Mouse (Mus musculus) MEL (cell line): ENCODE measurements around the gene Gstm2. TPM values are rescaled to one million over a fixed set of nuclear protein-coding genes. Genes with fewer than 3 reads are reported as not detected.
"Not testable (repeated sequence)": the region's sequence is repeated elsewhere in the genome, so short reads cannot be mapped to it uniquely, and the experiment has no call there.

ENCODE experiments used
- DNase-seq: peaks from one replicate; pipeline ENCODE4 v3.0.0; 2011; ENCODE audit warnings: low read depth, low spot score
- H3K27ac ChIP-seq: 2 replicates; pipeline ENCODE4 v1.5.1; 2012; ENCODE audit warnings: low read depth, mild to moderate bottlenecking, control low read depth, low read length, moderate library complexity; ENCODE audit not compliant: control insufficient read depth
- H3K27me3 ChIP-seq, 2 experiments: fragments of 150-350 bp in 1 of 2; sonication (generic) in 1 of 2; 2 replicates each; pipeline ENCODE4 v1.6.1; 2012; ENCODE audit warnings: low read length in 2 of 2, mild to moderate bottlenecking in 2 of 2, improper control_type of control experiment in 1 of 2, moderate library complexity in 1 of 2; ENCODE audit not compliant: insufficient read depth in 2 of 2, control insufficient read depth in 1 of 2
- H3K36me3 ChIP-seq, 2 experiments: 2 replicates each; pipeline ENCODE4 v1.6.1; 2012 to 2014; ENCODE audit warnings: low read length in 2 of 2, improper control_type of control experiment in 1 of 2, inconsistent platforms in 1 of 2, mild to moderate bottlenecking in 1 of 2; ENCODE audit not compliant: insufficient read depth in 2 of 2, control insufficient read depth in 1 of 2
- H3K4me1 ChIP-seq, 2 experiments: fragments of 150-350 bp in 1 of 2; sonication (generic) in 1 of 2; 2 replicates each; pipeline ENCODE4 v1.6.1; 2012; ENCODE audit warnings: low read length in 2 of 2, improper control_type of control experiment in 1 of 2, mild to moderate bottlenecking in 1 of 2; ENCODE audit not compliant: insufficient read depth in 2 of 2, control insufficient read depth in 1 of 2
- H3K4me3 ChIP-seq, 2 experiments: fragments of 150-350 bp in 1 of 2; sonication (generic) in 1 of 2; 2 replicates each; pipeline ENCODE4 v1.5.1; 2012; ENCODE audit warnings: low read depth in 2 of 2, low read length in 2 of 2, mild to moderate bottlenecking in 2 of 2, moderate library complexity in 2 of 2, control low read depth in 1 of 2, improper control_type of control experiment in 1 of 2; ENCODE audit not compliant: control insufficient read depth in 1 of 2, insufficient read depth in 1 of 2
- H3K79me2 ChIP-seq: 2 replicates; pipeline ENCODE4 v1.6.1; 2012; ENCODE audit warnings: mild to moderate bottlenecking, low read length, moderate library complexity; ENCODE audit not compliant: control insufficient read depth, poor library complexity, insufficient read depth
- H3K9ac ChIP-seq: 2 replicates; pipeline ENCODE4 v1.6.1; 2012; ENCODE audit warnings: low read depth, mild to moderate bottlenecking, control low read depth, low read length, moderate library complexity; ENCODE audit not compliant: control insufficient read depth, poor library complexity, severe bottlenecking
- H3K9me3 ChIP-seq: fragments of 150-350 bp; sonication (generic); replicated peaks from 2 replicates; pipeline ENCODE4 v1.6.1; 2012; ENCODE audit warnings: mild to moderate bottlenecking, low read length, improper control_type of control experiment, moderate library complexity; ENCODE audit not compliant: insufficient read depth
- BHLHE40 ChIP-seq: IDR thresholded peaks from 2 replicates; pipeline ENCODE4 v1.6.1; 2012; ENCODE audit warnings: low read depth, mild to moderate bottlenecking, inconsistent platforms, low read length, improper control_type of control experiment, borderline replicate concordance
- CHD2 ChIP-seq: IDR thresholded peaks from 2 replicates; pipeline ENCODE4 v1.6.1; 2011; ENCODE audit warnings: low read length, improper control_type of control experiment
- CTCF ChIP-seq, 3 experiments: IDR thresholded peaks in 2 of 3; conservative IDR thresholded peaks in 1 of 3; 2 replicates each; pipeline ENCODE4 v1.5.1; 2011 to 2012; ENCODE audit warnings: low read length in 3 of 3, low read depth in 2 of 3, mild to moderate bottlenecking in 2 of 3, improper control_type of control experiment in 1 of 3, inconsistent platforms in 1 of 3, mixed read lengths in 1 of 3, moderate library complexity in 1 of 3; ENCODE audit not compliant: control insufficient read depth in 1 of 3, insufficient read depth in 1 of 3, poor library complexity in 1 of 3, severe bottlenecking in 1 of 3
- EP300 ChIP-seq, 2 experiments: IDR thresholded peaks; 2 replicates each; pipeline ENCODE4 v1.6.1; 2011; ENCODE audit warnings: improper control_type of control experiment in 2 of 2, low read length in 2 of 2, low read depth in 1 of 2, mild to moderate bottlenecking in 1 of 2
- GABPA ChIP-seq: IDR thresholded peaks from 2 replicates; pipeline ENCODE4 v1.6.1; 2012; ENCODE audit warnings: low read depth, mild to moderate bottlenecking, inconsistent platforms, low read length, improper control_type of control experiment, moderate library complexity
- HCFC1 ChIP-seq: IDR thresholded peaks from 2 replicates; pipeline ENCODE4 v1.6.1; 2012; ENCODE audit warnings: low read depth, mild to moderate bottlenecking, inconsistent platforms, low read length, improper control_type of control experiment, moderate library complexity
- MAFK ChIP-seq: IDR thresholded peaks from 2 replicates; pipeline ENCODE4 v1.6.1; 2011; ENCODE audit warnings: low read depth, mild to moderate bottlenecking, low read length, improper control_type of control experiment, borderline replicate concordance
- MAX ChIP-seq: IDR thresholded peaks from 2 replicates; pipeline ENCODE4 v1.6.1; 2011; ENCODE audit warnings: low read length, improper control_type of control experiment
- MAZ ChIP-seq: IDR thresholded peaks from 2 replicates; pipeline ENCODE4 v1.6.1; 2012; ENCODE audit warnings: low read depth, mild to moderate bottlenecking, inconsistent platforms, low read length, improper control_type of control experiment
- MXI1 ChIP-seq: IDR thresholded peaks from 2 replicates; pipeline ENCODE4 v1.6.1; 2011; ENCODE audit warnings: mild to moderate bottlenecking, low read depth, low read length, improper control_type of control experiment
- MYB ChIP-seq: IDR thresholded peaks from 2 replicates; pipeline ENCODE4 v1.6.1; 2011; ENCODE audit warnings: mild to moderate bottlenecking, low read depth, low read length, improper control_type of control experiment
- MYC ChIP-seq: IDR thresholded peaks from 2 replicates; pipeline ENCODE4 v1.6.1; 2011; ENCODE audit warnings: low read depth, mild to moderate bottlenecking, low read length, improper control_type of control experiment, moderate library complexity
- NRF1 ChIP-seq: IDR thresholded peaks from 2 replicates; pipeline ENCODE4 v1.6.1; 2014; ENCODE audit warnings: low read depth, mild to moderate bottlenecking, inconsistent platforms, low read length, improper control_type of control experiment, moderate library complexity; ENCODE audit not compliant: poor library complexity, insufficient read depth, severe bottlenecking
- POLR2A ChIP-seq, 2 experiments: IDR thresholded peaks; 2 replicates each; pipeline ENCODE4 v1.6.1; 2011 to 2012; ENCODE audit warnings: low read length in 2 of 2, mild to moderate bottlenecking in 2 of 2, control low read depth in 1 of 2, improper control_type of control experiment in 1 of 2, low read depth in 1 of 2, moderate library complexity in 1 of 2; ENCODE audit not compliant: control insufficient read depth in 1 of 2, insufficient read depth in 1 of 2, poor library complexity in 1 of 2
- POLR2AphosphoS5 ChIP-seq: IDR thresholded peaks from 2 replicates; pipeline ENCODE4 v1.6.1; 2012; ENCODE audit warnings: low read depth, borderline replicate concordance, mild to moderate bottlenecking, inconsistent platforms, low read length, moderate library complexity, mixed read lengths
- RCOR1 ChIP-seq: IDR thresholded peaks from 2 replicates; pipeline ENCODE4 v1.6.1; 2012; ENCODE audit warnings: low read depth, mild to moderate bottlenecking, inconsistent platforms, low read length, improper control_type of control experiment
- SIN3A ChIP-seq: IDR thresholded peaks from 2 replicates; pipeline ENCODE4 v1.6.1; 2012; ENCODE audit warnings: low read length, improper control_type of control experiment, inconsistent platforms
- TBP ChIP-seq: IDR thresholded peaks from 2 replicates; pipeline ENCODE4 v1.8.0; 2011; ENCODE audit warnings: low read depth, low read length, improper control_type of control experiment
- TCF12 ChIP-seq: IDR thresholded peaks from 2 replicates; pipeline ENCODE4 v1.6.1; 2014; ENCODE audit warnings: low read depth, mild to moderate bottlenecking, inconsistent platforms, low read length, improper control_type of control experiment, moderate library complexity
- UBTF ChIP-seq: IDR thresholded peaks from 2 replicates; pipeline ENCODE4 v1.6.1; 2012; ENCODE audit warnings: low read depth, mild to moderate bottlenecking, inconsistent platforms, low read length, improper control_type of control experiment, moderate library complexity, borderline replicate concordance; ENCODE audit not compliant: insufficient read depth
- USF2 ChIP-seq, 2 experiments: IDR thresholded peaks; 2 replicates each; pipeline ENCODE4 v1.6.1; 2011 to 2012; ENCODE audit warnings: improper control_type of control experiment in 2 of 2, low read length in 2 of 2, borderline replicate concordance in 1 of 2, inconsistent platforms in 1 of 2, low read depth in 1 of 2, mild to moderate bottlenecking in 1 of 2; ENCODE audit not compliant: insufficient read depth in 1 of 2
- ZKSCAN1 ChIP-seq: IDR thresholded peaks from 2 replicates; pipeline ENCODE4 v1.6.1; 2012; ENCODE audit warnings: low read depth, mild to moderate bottlenecking, inconsistent platforms, low read length, improper control_type of control experiment, moderate library complexity
- ZMIZ1 ChIP-seq: IDR thresholded peaks from 2 replicates; pipeline ENCODE4 v1.6.1; 2012; ENCODE audit warnings: low read depth, mild to moderate bottlenecking, inconsistent platforms, low read length, improper control_type of control experiment, moderate library complexity
- polyA plus RNA-seq, 2 experiments: library from polyadenylated mRNA; stranded (reverse) in 1 of 2; unstranded in 1 of 2; fragments of >175 nt in 1 of 2; fragments of >200 nt in 1 of 2; gene quantifications; 2 replicates each; pipeline versions ENCODE4 v1.2.1 to v1.2.4; 2012; ENCODE audit warnings: low replicate concordance in 2 of 2, low read depth in 1 of 2; ENCODE audit not compliant: insufficient read length in 2 of 2, insufficient read depth in 1 of 2, missing spikeins in 1 of 2
- total RNA-seq: library from RNA; depleted of rRNA; stranded (reverse); fragments of 300-350 nt; gene quantifications from 2 replicates; pipeline ENCODE4 v1.2.3, GENCODE M21; 2012

Gene Gstm2
- total and polyA plus RNA-seq, 3 experiments = not detected

DNA sequence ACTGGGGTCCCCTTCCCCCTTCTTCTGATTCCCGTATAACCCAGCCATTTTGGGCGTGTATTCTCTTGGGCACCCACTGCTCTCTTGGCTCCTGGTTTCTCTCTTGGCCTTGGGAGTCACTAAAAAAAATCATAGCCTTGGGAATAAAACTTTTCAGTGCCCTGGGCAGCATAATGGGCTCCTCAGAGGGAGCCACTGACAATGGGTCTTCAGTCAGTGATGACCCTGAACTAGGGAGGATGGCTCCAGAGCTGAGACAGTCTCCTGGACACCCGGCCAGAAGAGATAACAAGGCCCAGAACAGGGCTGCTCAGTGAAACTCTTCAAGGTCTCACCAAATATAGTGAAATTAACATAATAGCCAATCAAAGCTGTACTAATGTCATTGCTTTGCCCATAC lies 12.3 kb upstream of the Gstm2 start:
- TF ChIP-seq CTCF (IDR thresholded peaks at IDR 0.05 in 2 of 3, conservative IDR thresholded peaks at IDR 0.05 in 1 of 3; ENCODE audit: control insufficient read depth in 1 of 3, insufficient read depth in 1 of 3, low read depth in 2 of 3, low read length in 3 of 3, poor library complexity in 1 of 3, severe bottlenecking in 1 of 3) = no peak
- no peak for TF ChIP-seq MYB
- no peak for TF ChIP-seq CHD2
- no peak for TF ChIP-seq BHLHE40
- TF ChIP-seq NRF1 = no peak
- TF ChIP-seq RCOR1 = no peak
- TF ChIP-seq UBTF = no peak
- TF ChIP-seq USF2 (IDR thresholded peaks at IDR 0.05; ENCODE audit: borderline replicate concordance in 1 of 2, insufficient read depth in 1 of 2, low read depth in 1 of 2, low read length in 2 of 2) = no peak
- TF ChIP-seq POLR2AphosphoS5 = no peak
- TF ChIP-seq MAX = no peak
- TF ChIP-seq HCFC1 = no peak
- no peak for TF ChIP-seq GABPA
- TF ChIP-seq TBP = no peak
- no peak for TF ChIP-seq SIN3A
- TF ChIP-seq ZMIZ1 = no peak
- TF ChIP-seq EP300 (IDR thresholded peaks at IDR 0.05; ENCODE audit: low read depth in 1 of 2, low read length in 2 of 2) = no peak
- Histone ChIP-seq H3K4me1 (no peaks in the 10 kb centered on the region), H3K27me3 (peaks cover 4 to 6% of the 10 kb centered on the region in 2 experiments), H3K4me3 (no peak overlapping the region), H3K79me2 (no peaks in the 10 kb centered on the region), H3K9ac (no peak overlapping the region), H3K27ac (no peak overlapping the region), H3K9me3 (no peaks in the 10 kb centered on the region), H3K36me3 (no peaks in the 10 kb centered on the region)
- DNase-seq = no peak

DNA sequence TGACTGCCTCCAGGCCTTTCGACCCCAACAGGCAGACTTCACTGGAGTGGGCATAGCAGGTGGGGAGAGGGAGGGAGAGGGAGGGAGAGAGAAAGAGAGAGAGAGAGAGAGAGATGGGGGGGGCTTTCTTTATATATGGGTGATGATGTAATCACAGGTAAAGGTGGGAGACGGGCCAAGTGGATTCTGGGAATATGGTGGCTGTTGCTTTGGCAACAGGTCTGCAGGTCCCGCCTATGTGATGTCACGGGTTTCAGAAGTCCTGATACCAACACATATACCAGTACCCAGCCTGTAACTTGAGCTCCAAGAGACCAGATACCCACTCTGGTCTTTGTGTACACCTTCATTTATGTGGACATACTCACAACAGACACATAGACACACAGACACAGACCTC lies 10.3 kb upstream of the Gstm2 start:
- Histone ChIP-seq H3K4me3 (no peak overlapping the region), H3K27me3 (peaks cover 0 to 2% of the 10 kb centered on the region in 2 experiments; a peak in 2 of 4 replicates), H3K36me3 (no peaks in the 10 kb centered on the region)
- TF ChIP-seq MAFK (no peak), MAZ (no peak), UBTF (no peak), MYC (no peak), TCF12 (no peak), MXI1 (no peak), SIN3A (no peak), CHD2 (no peak), ZKSCAN1 (no peak), USF2 (IDR thresholded peaks at IDR 0.05; ENCODE audit: borderline replicate concordance in 1 of 2, insufficient read depth in 1 of 2, low read depth in 1 of 2, low read length in 2 of 2) (no peak), TBP (no peak), RCOR1 (no peak), POLR2AphosphoS5 (no peak), NRF1 (no peak), POLR2A (IDR thresholded peaks at IDR 0.05; ENCODE audit: control insufficient read depth in 1 of 2, insufficient read depth in 1 of 2, low read depth in 1 of 2, low read length in 2 of 2, poor library complexity in 1 of 2) (no peak)
- TF ChIP-seq, all 39 proteins: peak for 0
- H3K79me2 ChIP-seq = no peaks in the 10 kb centered on the region
- H3K4me1 ChIP-seq = no peaks in the 10 kb centered on the region
- H3K9ac ChIP-seq = no peak overlapping the region
- no peak overlapping the region for H3K27ac ChIP-seq
- H3K9me3 ChIP-seq = no peaks in the 10 kb centered on the region
- DNase-seq = no peak

DNA sequence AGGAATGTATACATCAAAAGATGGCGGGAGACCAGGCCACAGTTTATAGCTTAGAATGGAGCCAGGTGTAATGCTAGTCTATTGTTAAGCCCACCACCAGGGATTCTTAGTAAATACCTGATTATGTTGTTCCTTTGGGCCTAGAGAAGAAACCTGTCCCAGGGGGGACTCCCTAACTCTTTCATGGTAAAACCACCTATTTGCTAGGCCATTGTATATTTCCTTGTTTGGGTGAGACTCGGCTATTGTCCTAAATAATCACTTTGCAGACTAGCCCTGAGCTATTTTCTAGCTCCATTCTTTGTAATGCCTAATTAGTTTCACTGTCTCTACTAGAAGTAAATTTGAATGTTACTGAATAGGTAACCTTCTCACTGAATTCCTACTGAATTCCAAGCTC lies 9.7 kb upstream of the Gstm2 start:
- not testable (repeated sequence) for H3K36me3 ChIP-seq, DNase-seq, H3K4me1 ChIP-seq, H3K9me3 ChIP-seq, H3K27me3 ChIP-seq, H3K27ac ChIP-seq, H3K4me3 ChIP-seq, H3K9ac ChIP-seq, H3K79me2 ChIP-seq
